Mouse (Mus musculus): Measurements from ENCODE around the gene Shroom1. TPM values are rescaled to one million over a fixed set of nuclear protein-coding genes. Genes with fewer than 3 reads are reported as not detected.

Gene Shroom1
- polyA plus RNA-seq, 1 experiment from 2014 or later: 1.3 TPM

- no peaks in the 10 kb centered on the region for H3K36me3 ChIP-seq
- 37% methylated on average over 3 of the region's 3 CpGs for WGBS
- ATAC-seq (ENCODE audit: insufficient read depth, low FRiP score, low read depth): no peak
Observed at GRCm38 (mm10) chr11:53485719-53486118, 28.7 kb downstream of the Shroom1 start.

GRCm38 (mm10) chr11:53486351-53486750, 29.3 kb downstream of the Shroom1 start:
- Histone ChIP-seq H3K27me3 (replicated peaks) (peaks cover 15% of the 10 kb centered on the region; the same call in 1 of the 2 replicates), H3K9ac (no peak overlapping the region), H3K4me2 (no peak overlapping the region), H3K27ac (no peak overlapping the region), H3K36me3 (no peaks in the 10 kb centered on the region), H3K4me1 (peaks cover 9% of the 10 kb centered on the region; the same call in 1 of the 2 replicates), H3K4me3 (replicated peaks) (no peak overlapping the region), H3K9me3 (no peaks in the 10 kb centered on the region)
- 76% methylated on average over 3 of the region's 3 CpGs for WGBS
- no peak for ATAC-seq (ENCODE audit: insufficient read depth, low FRiP score, low read depth)

More at GRCm38 (mm10) chr11:53485719-53486118, 28.7 kb downstream of the Shroom1 start:
- Histone ChIP-seq H3K4me2 (no peak overlapping the region), H3K27me3 (replicated peaks) (peaks cover 19% of the 10 kb centered on the region; the same call in 1 of the 2 replicates), H3K9ac (no peak overlapping the region), H3K27ac (no peak overlapping the region), H3K4me3 (replicated peaks) (no peak overlapping the region), H3K9me3 (no peaks in the 10 kb centered on the region), H3K4me1 (peaks cover 9% of the 10 kb centered on the region; the same call in 1 of the 2 replicates)

GRCm38 (mm10) chr11:53486822-53487594, 30.0 kb downstream of the Shroom1 start:
- no peak overlapping the region for H3K27ac ChIP-seq
- WGBS: 9% methylated on average over 27 of the region's 27 CpGs
- H3K4me1 ChIP-seq: peaks cover 9% of the 10 kb centered on the region; the same call in 1 of the 2 replicates
- H3K4me3 ChIP-seq (replicated peaks): peak overlapping the region; percentile 21
- ATAC-seq (ENCODE audit: insufficient read depth, low FRiP score, low read depth): peak; percentile 44
- H3K36me3 ChIP-seq: no peaks in the 10 kb centered on the region
- H3K9me3 ChIP-seq: no peaks in the 10 kb centered on the region
- peaks cover 13% of the 10 kb centered on the region; the same call in 1 of the 2 replicates for H3K27me3 ChIP-seq (replicated peaks)
- no peak overlapping the region for H3K9ac ChIP-seq
- peak overlapping the region; percentile 47 for H3K4me2 ChIP-seq

- Histone ChIP-seq H3K27ac (no peak overlapping the region), H3K4me3 (replicated peaks) (no peak overlapping the region), H3K9ac (no peak overlapping the region), H3K36me3 (no peaks in the 10 kb centered on the region), H3K4me2 (no peak overlapping the region), H3K27me3 (replicated peaks) (peaks cover 13% of the 10 kb centered on the region; the same call in 1 of the 2 replicates), H3K9me3 (no peaks in the 10 kb centered on the region), H3K4me1 (peaks cover 9% of the 10 kb centered on the region; the same call in 1 of the 2 replicates)
- ATAC-seq (ENCODE audit: insufficient read depth, low FRiP score, low read depth): no peak
- 96% methylated on average over 5 of the region's 5 CpGs for WGBS
Observed at GRCm38 (mm10) chr11:53489007-53489406, 32.0 kb downstream of the Shroom1 start.

GRCm38 (mm10) chr11:53489421-53489820, 32.4 kb downstream of the Shroom1 start:
- H3K4me1 ChIP-seq: peaks cover 9% of the 10 kb centered on the region; the same call in 1 of the 2 replicates
- no peak for ATAC-seq (ENCODE audit: insufficient read depth, low FRiP score, low read depth)
- H3K4me2 ChIP-seq: no peak overlapping the region
- no peak overlapping the region for H3K9ac ChIP-seq
- H3K36me3 ChIP-seq: no peaks in the 10 kb centered on the region
- no peak overlapping the region for H3K27ac ChIP-seq
- WGBS: 73% methylated on average over 9 of the region's 9 CpGs
- no peaks in the 10 kb centered on the region for H3K9me3 ChIP-seq
- no peak overlapping the region for H3K4me3 ChIP-seq (replicated peaks)
- H3K27me3 ChIP-seq (replicated peaks): peaks cover 13% of the 10 kb centered on the region; the same call in 1 of the 2 replicates

GRCm38 (mm10) chr11:53491954-53492401, 35.0 kb downstream of the Shroom1 start:
- Histone ChIP-seq H3K27ac (no peak overlapping the region), H3K4me2 (no peak overlapping the region), H3K9me3 (no peaks in the 10 kb centered on the region), H3K27me3 (replicated peaks) (peaks cover 10% of the 10 kb centered on the region; the same call in 1 of the 2 replicates), H3K36me3 (no peaks in the 10 kb centered on the region), H3K4me1 (peaks cover 6% of the 10 kb centered on the region; the same call in 1 of the 2 replicates), H3K9ac (no peak overlapping the region), H3K4me3 (replicated peaks) (no peak overlapping the region)
- WGBS: 36% methylated on average over 8 of the region's 8 CpGs
- no peak for ATAC-seq (ENCODE audit: insufficient read depth, low FRiP score, low read depth)

GRCm38 (mm10) chr11:53493243-53493955, 36.4 kb downstream of the Shroom1 start:
- Histone ChIP-seq H3K9ac (no peak overlapping the region), H3K4me1 (no peaks in the 10 kb centered on the region), H3K27ac (no peak overlapping the region), H3K4me2 (no peak overlapping the region), H3K4me3 (replicated peaks) (no peak overlapping the region), H3K27me3 (replicated peaks) (no peaks in the 10 kb centered on the region), H3K9me3 (no peaks in the 10 kb centered on the region), H3K36me3 (no peaks in the 10 kb centered on the region)
- no peak for ATAC-seq (ENCODE audit: insufficient read depth, low FRiP score, low read depth)
- WGBS: 35% methylated on average over 3 of the region's 3 CpGs

GRCm38 (mm10) chr11:53495417-53495816, 38.4 kb downstream of the Shroom1 start:
- H3K27ac ChIP-seq: no peak overlapping the region
- H3K4me2 ChIP-seq: no peak overlapping the region
- H3K9ac ChIP-seq: no peak overlapping the region
- H3K27me3 ChIP-seq (replicated peaks): no peaks in the 10 kb centered on the region
- no peaks in the 10 kb centered on the region for H3K9me3 ChIP-seq
- 56% methylated on average over 6 of the region's 6 CpGs for WGBS
- no peak overlapping the region for H3K4me3 ChIP-seq (replicated peaks)
- H3K36me3 ChIP-seq: no peaks in the 10 kb centered on the region
- no peak for ATAC-seq (ENCODE audit: insufficient read depth, low FRiP score, low read depth)
- no peaks in the 10 kb centered on the region for H3K4me1 ChIP-seq

- Histone ChIP-seq H3K4me2 (no peak overlapping the region), H3K36me3 (no peaks in the 10 kb centered on the region), H3K4me1 (0 out of 2 replicates have a peak, but pooled peaks cover 4% of the 10 kb centered on the region), H3K9me3 (no peaks in the 10 kb centered on the region), H3K9ac (no peak overlapping the region), H3K27me3 (replicated peaks) (no peaks in the 10 kb centered on the region), H3K27ac (no peak overlapping the region), H3K4me3 (replicated peaks) (no peak overlapping the region)
- WGBS: 69% methylated on average over 6 of the region's 6 CpGs
- no peak for ATAC-seq (ENCODE audit: insufficient read depth, low FRiP score, low read depth)
Observed at GRCm38 (mm10) chr11:53496946-53497345, 39.9 kb downstream of the Shroom1 start.

GRCm38 (mm10) chr11:53500569-53500968, 43.6 kb downstream of the Shroom1 start:
- no peak overlapping the region for H3K27ac ChIP-seq
- H3K4me1 ChIP-seq: 0 out of 2 replicates have a peak, but pooled peaks cover 4% of the 10 kb centered on the region
- H3K9ac ChIP-seq: no peak overlapping the region
- WGBS: 10% methylated on average over 11 of the region's 11 CpGs
- H3K36me3 ChIP-seq: no peaks in the 10 kb centered on the region
- H3K4me3 ChIP-seq (replicated peaks): no peak overlapping the region
- ATAC-seq (ENCODE audit: insufficient read depth, low FRiP score, low read depth): no peak
- peak overlapping the region; percentile 9; the same call in 1 of the 2 replicates for H3K4me2 ChIP-seq
- H3K27me3 ChIP-seq (replicated peaks): no peaks in the 10 kb centered on the region
- H3K9me3 ChIP-seq: no peaks in the 10 kb centered on the region

GRCm38 (mm10) chr11:53502039-53502765, 45.2 kb downstream of the Shroom1 start:
- Histone ChIP-seq H3K27ac (no peak overlapping the region), H3K4me3 (replicated peaks) (no peak overlapping the region), H3K36me3 (no peaks in the 10 kb centered on the region), H3K4me1 (0 out of 2 replicates have a peak, but pooled peaks cover 4% of the 10 kb centered on the region), H3K9ac (no peak overlapping the region), H3K27me3 (replicated peaks) (no peaks in the 10 kb centered on the region), H3K4me2 (no peak overlapping the region), H3K9me3 (no peaks in the 10 kb centered on the region)
- 76% methylated on average over 8 of the region's 8 CpGs for WGBS
- ATAC-seq (ENCODE audit: insufficient read depth, low FRiP score, low read depth): no peak

All from stomach, embryonic 15.5 days (tissue).